Mouse (Mus musculus) ES-E14 (cell line): ENCODE measurements around the gene Sypl2. TPM values are rescaled to one million over a fixed set of nuclear protein-coding genes. Genes with fewer than 3 reads are reported as not detected.

Experiments
- DNase-seq: peaks from one replicate; pipeline ENCODE4 v3.0.0-alpha.2; 2013; ENCODE audit warnings: low read depth, low spot score
- H3K27ac ChIP-seq: 2 replicates; pipeline ENCODE4 v1.5.1; 2012; ENCODE audit warnings: low read depth, mild to moderate bottlenecking, low read length, moderate library complexity, mixed read lengths; ENCODE audit not compliant: poor library complexity, insufficient read depth, severe bottlenecking
- H3K36me3 ChIP-seq: 2 replicates; pipeline ENCODE4 v1.6.1; 2012; ENCODE audit warnings: mild to moderate bottlenecking, low read length, moderate library complexity, mixed read lengths; ENCODE audit not compliant: control insufficient read depth, poor library complexity, insufficient read depth, severe bottlenecking
- H3K4me1 ChIP-seq, 2 experiments: fragments of 150-350 bp in 1 of 2; sonication (generic) in 1 of 2; 2 replicates each; pipeline ENCODE4 v1.6.1; 2012; ENCODE audit warnings: low read length in 2 of 2, mild to moderate bottlenecking in 1 of 2, mixed read lengths in 1 of 2; ENCODE audit not compliant: control insufficient read depth in 2 of 2, insufficient read depth in 2 of 2, poor library complexity in 1 of 2
- H3K4me3 ChIP-seq, 2 experiments: fragments of 150-350 bp in 1 of 2; sonication (generic) in 1 of 2; 2 replicates each; pipeline ENCODE4 v1.5.1; 2012; ENCODE audit warnings: low read length in 2 of 2, low read depth in 1 of 2, mild to moderate bottlenecking in 1 of 2, mixed read lengths in 1 of 2; ENCODE audit not compliant: insufficient read depth in 1 of 2, poor library complexity in 1 of 2, severe bottlenecking in 1 of 2
- H3K9ac ChIP-seq: 2 replicates; pipeline ENCODE4 v1.6.1; 2012; ENCODE audit warnings: low read depth, mild to moderate bottlenecking, low read length, mixed read lengths; ENCODE audit not compliant: poor library complexity, insufficient read depth, severe bottlenecking
- H3K9me3 ChIP-seq: fragments of 150-350 bp; sonication (generic); 2 replicates; pipeline ENCODE4 v1.6.1; 2012; ENCODE audit warnings: low read depth, mild to moderate bottlenecking, low read length; ENCODE audit not compliant: control insufficient read depth, insufficient read depth
- CHD2 ChIP-seq: IDR thresholded peaks from 2 replicates; pipeline ENCODE4 v1.6.1; 2014; ENCODE audit warnings: mild to moderate bottlenecking, low read depth, low read length, inconsistent platforms
- HCFC1 ChIP-seq: IDR thresholded peaks from 2 replicates; pipeline ENCODE4 v1.6.1; 2012; ENCODE audit warnings: low read length, inconsistent platforms, borderline replicate concordance; ENCODE audit not compliant: insufficient read depth
- MAFK ChIP-seq: IDR thresholded peaks from 2 replicates; pipeline ENCODE4 v1.6.1; 2014; ENCODE audit warnings: mild to moderate bottlenecking, low read depth, low read length, inconsistent platforms; ENCODE audit not compliant: insufficient read depth
- ZC3H11A ChIP-seq: IDR thresholded peaks from 2 replicates; pipeline ENCODE4 v1.6.1; 2012; ENCODE audit warnings: low read depth, mild to moderate bottlenecking, inconsistent platforms, low read length, borderline replicate concordance
- ZNF384 ChIP-seq: IDR thresholded peaks from 2 replicates; pipeline ENCODE4 v1.6.1; 2012; ENCODE audit warnings: low read depth, low read length, inconsistent platforms
- in situ Hi-C, 2 experiments: fragments of 600-800 bp; cut with MboI; formaldehyde crosslinking; loops; one replicate each; pipeline ENCODE4 v1.15.1; 2025; ENCODE audit warnings: low sequenced_read_pairs in 2 of 2, inconsistent platforms in 1 of 2; ENCODE audit not compliant: unreplicated experiment in 2 of 2
- total RNA-seq: library from RNA; depleted of rRNA; stranded (reverse); fragments of 300-350 nt; gene quantifications from 2 replicates; pipeline ENCODE4 v1.2.3, GENCODE M21; 2012

Sypl2 gene
- total RNA-seq, 1 experiment = 0.62 TPM

GRCm38 (mm10) chr3:108189897-108190296 is 36.6 kb downstream of the Sypl2 start:
- no peak for DNase-seq
- in situ Hi-C loops = no loop called here
- Histone ChIP-seq H3K4me3 (no peak overlapping the region), H3K36me3 (no peaks in the 10 kb centered on the region; the same call in 1 of the 2 replicates), H3K9ac (no peak overlapping the region), H3K4me1 (peaks cover 3 to 24% of the 10 kb centered on the region in 2 experiments; a peak in 2 of 4 replicates), H3K9me3 (no peaks in the 10 kb centered on the region), H3K27ac (no peak overlapping the region)
- TF ChIP-seq CHD2 (no peak), ZC3H11A (no peak), MAFK (no peak), ZNF384 (no peak), HCFC1 (no peak)

GRCm38 (mm10) chr3:108188716-108189490 is 37.5 kb downstream of the Sypl2 start:
- peaks cover 3 to 23% of the 10 kb centered on the region in 2 experiments; a peak in 2 of 4 replicates for H3K4me1 ChIP-seq
- H3K36me3 ChIP-seq = no peaks in the 10 kb centered on the region; the same call in 1 of the 2 replicates
- in situ Hi-C loops = no loop called here
- DNase-seq = no peak
- H3K9me3 ChIP-seq = no peaks in the 10 kb centered on the region
- TF ChIP-seq HCFC1 = no peak
- no peak for TF ChIP-seq MAFK
- no peak for TF ChIP-seq ZNF384
- TF ChIP-seq CHD2 = no peak
- TF ChIP-seq ZC3H11A = no peak
- no peak overlapping the region for H3K27ac ChIP-seq
- peak overlapping the region; percentile 11 to 34; a peak in 2 of 4 replicates for H3K4me3 ChIP-seq
- H3K9ac ChIP-seq = no peak overlapping the region; the same call in 1 of the 2 replicates

GRCm38 (mm10) chr3:108187111-108187795 is 39.2 kb downstream of the Sypl2 start:
- no peak for DNase-seq
- H3K27ac ChIP-seq = no peak overlapping the region
- H3K36me3 ChIP-seq = no peaks in the 10 kb centered on the region; the same call in 1 of the 2 replicates
- H3K4me1 ChIP-seq = peaks cover 3 to 23% of the 10 kb centered on the region in 2 experiments; a peak in 2 of 4 replicates
- TF ChIP-seq MAFK (no peak), HCFC1 (no peak), ZC3H11A (no peak), ZNF384 (no peak), CHD2 (no peak)
- H3K9ac ChIP-seq = no peak overlapping the region
- H3K4me3 ChIP-seq = peak overlapping the region; percentile 88 to 96; a peak in 2 of 4 replicates
- no peaks in the 10 kb centered on the region for H3K9me3 ChIP-seq
- in situ Hi-C loops = no loop called here

GRCm38 (mm10) chr3:108186098-108187047 is 40.1 kb downstream of the Sypl2 start, which contains the start of gene Amigo1:
Gene Amigo1 (plus strand): TSS chr3:108186335.
- Histone ChIP-seq H3K36me3 (no peaks in the 10 kb centered on the region; the same call in 1 of the 2 replicates), H3K9ac (peak within 1 kb of the TSS; percentile 92), H3K4me1 (peaks cover 3 to 23% of the 10 kb centered on the region in 2 experiments; a peak in 2 of 4 replicates), H3K9me3 (no peaks in the 10 kb centered on the region), H3K27ac (no peak within 1 kb of the TSS), H3K4me3 (peak within 1 kb of the TSS; percentile 90 to 96)
- no peak for TF ChIP-seq HCFC1
- TF ChIP-seq ZC3H11A = no peak
- TF ChIP-seq MAFK = no peak
- no peak for TF ChIP-seq ZNF384
- no peak for TF ChIP-seq CHD2
- DNase-seq = no peak
- in situ Hi-C loops = no loop called here
